Mouse (Mus musculus): ENCODE measurements around the gene Rbm10. TPM values are rescaled to one million over a fixed set of nuclear protein-coding genes. Genes with fewer than 3 reads are reported as not detected.

Gene Rbm10
- polyA plus RNA-seq, 1 experiment, result 41.4 TPM

DNA sequence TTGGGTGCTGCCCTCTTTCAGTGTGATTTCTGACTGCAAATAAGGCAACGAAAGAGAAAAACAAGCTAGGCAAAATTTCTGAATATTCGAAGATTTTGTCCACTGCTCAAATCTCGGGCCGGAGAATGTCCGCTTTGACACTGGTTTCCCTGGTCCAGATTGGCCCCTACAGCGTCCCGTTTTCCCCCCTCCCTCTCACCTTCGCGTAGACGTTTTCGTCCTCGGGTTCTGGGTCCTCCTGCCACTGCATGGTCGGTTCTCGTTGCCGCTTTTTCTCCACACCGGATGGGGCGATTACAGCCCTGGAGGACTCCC, 485 bp upstream of the Rbm10 start:
- peak overlapping the region; percentile 92 for H3K4me3 ChIP-seq (ENCODE audit: low read depth, low read length)
- no peaks in the 10 kb centered on the region for H3K9me3 ChIP-seq (replicated peaks; ENCODE audit: control insufficient read depth, insufficient read depth, low read length, poor library complexity, severe bottlenecking)
- peaks cover 9% of the 10 kb centered on the region for H3K36me3 ChIP-seq (ENCODE audit: control insufficient read depth, insufficient read depth, low read length, poor library complexity, severe bottlenecking)
- no peak overlapping the region for H3K27ac ChIP-seq (ENCODE audit: insufficient read depth, low read length)
- no peaks in the 10 kb centered on the region for H3K4me1 ChIP-seq (ENCODE audit: control insufficient read depth, insufficient read depth, low read length)
- no peaks in the 10 kb centered on the region for H3K27me3 ChIP-seq (ENCODE audit: control insufficient read depth, insufficient read depth, low read length, poor library complexity, severe bottlenecking)
- TF ChIP-seq EP300 (IDR thresholded peaks at IDR 0.05; ENCODE audit: insufficient read depth, low read depth, low read length) (no peak), CTCF (IDR thresholded peaks at IDR 0.05; ENCODE audit: low read depth, low read length) (no peak), POLR2A (IDR thresholded peaks at IDR 0.05; ENCODE audit: insufficient read depth, low read length) (no peak)
- H3K9ac ChIP-seq (ENCODE audit: low read depth, poor library complexity, severe bottlenecking), result peak overlapping the region; percentile 99

DNA sequence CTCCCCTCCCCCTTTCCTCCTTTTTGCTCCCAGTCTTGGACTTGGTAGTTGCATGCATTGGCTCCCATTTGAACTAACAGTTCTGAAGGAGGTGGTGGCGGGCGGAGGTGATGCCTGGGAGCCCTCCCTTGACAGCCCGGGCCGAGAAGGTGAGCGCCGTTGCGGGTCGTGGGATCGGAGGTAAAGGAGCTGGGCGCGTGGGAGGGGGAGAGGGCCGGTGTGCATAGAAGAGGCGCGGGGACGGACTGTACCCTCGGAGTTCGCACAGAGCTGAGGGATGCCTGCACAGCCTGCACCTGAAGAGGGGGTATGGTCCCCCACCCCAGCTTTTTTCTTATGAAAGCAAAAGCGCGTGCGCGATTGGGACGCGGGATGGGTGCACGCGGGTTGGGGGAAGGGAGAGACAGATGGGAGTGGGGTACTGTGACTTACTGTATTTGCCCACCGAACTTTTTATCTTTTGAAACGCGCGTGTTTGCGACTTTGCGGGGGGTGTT, 648 bp downstream of the Rbm10 start:
- no peaks in the 10 kb centered on the region for H3K4me1 ChIP-seq (ENCODE audit: control insufficient read depth, insufficient read depth, low read length)
- TF ChIP-seq CTCF (IDR thresholded peaks at IDR 0.05; ENCODE audit: low read depth, low read length), result no peak
- TF ChIP-seq EP300 (IDR thresholded peaks at IDR 0.05; ENCODE audit: insufficient read depth, low read depth, low read length), result no peak
- no peak for TF ChIP-seq POLR2A (IDR thresholded peaks at IDR 0.05; ENCODE audit: insufficient read depth, low read length)
- H3K27ac ChIP-seq (ENCODE audit: insufficient read depth, low read length), result peak overlapping the region; percentile 81
- no peaks in the 10 kb centered on the region for H3K27me3 ChIP-seq (ENCODE audit: control insufficient read depth, insufficient read depth, low read length, poor library complexity, severe bottlenecking)
- peak overlapping the region; percentile 99 for H3K9ac ChIP-seq (ENCODE audit: low read depth, poor library complexity, severe bottlenecking)
- H3K4me3 ChIP-seq (ENCODE audit: low read depth, low read length), result peak overlapping the region; percentile 99
- H3K36me3 ChIP-seq (ENCODE audit: control insufficient read depth, insufficient read depth, low read length, poor library complexity, severe bottlenecking), result peaks cover 9% of the 10 kb centered on the region
- H3K9me3 ChIP-seq (replicated peaks; ENCODE audit: control insufficient read depth, insufficient read depth, low read length, poor library complexity, severe bottlenecking), result no peaks in the 10 kb centered on the region

DNA sequence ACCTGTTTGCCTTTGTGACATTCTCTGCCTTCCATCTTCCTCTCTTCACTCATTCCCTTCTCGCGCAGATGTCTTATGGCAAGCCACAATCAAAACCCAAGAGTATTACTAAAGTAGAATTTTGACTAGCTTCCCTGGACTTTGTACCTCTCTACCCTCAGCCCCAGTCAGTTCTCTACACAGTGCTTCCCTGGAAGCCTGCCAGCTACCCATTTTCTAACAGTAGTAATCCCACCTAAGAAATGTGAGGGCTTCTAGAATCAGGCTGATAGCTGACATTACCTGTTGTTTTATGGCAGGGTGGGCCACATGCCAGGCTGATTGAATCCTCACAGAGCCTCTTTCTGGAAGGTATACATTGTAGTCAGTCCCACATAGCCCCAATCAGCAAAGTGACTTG, 20.8 kb downstream of the Rbm10 start:
- Histone ChIP-seq H3K27me3 (ENCODE audit: control insufficient read depth, insufficient read depth, low read length, poor library complexity, severe bottlenecking) (no peaks in the 10 kb centered on the region), H3K9ac (ENCODE audit: low read depth, poor library complexity, severe bottlenecking) (no peak overlapping the region), H3K9me3 (replicated peaks; ENCODE audit: control insufficient read depth, insufficient read depth, low read length, poor library complexity, severe bottlenecking) (no peaks in the 10 kb centered on the region), H3K36me3 (ENCODE audit: control insufficient read depth, insufficient read depth, low read length, poor library complexity, severe bottlenecking) (peaks cover 21% of the 10 kb centered on the region), H3K4me1 (ENCODE audit: control insufficient read depth, insufficient read depth, low read length) (no peaks in the 10 kb centered on the region), H3K4me3 (ENCODE audit: low read depth, low read length) (no peak overlapping the region), H3K27ac (ENCODE audit: insufficient read depth, low read length) (no peak overlapping the region)
- TF ChIP-seq EP300 (IDR thresholded peaks at IDR 0.05; ENCODE audit: insufficient read depth, low read depth, low read length) (no peak), CTCF (IDR thresholded peaks at IDR 0.05; ENCODE audit: low read depth, low read length) (no peak), POLR2A (IDR thresholded peaks at IDR 0.05; ENCODE audit: insufficient read depth, low read length) (no peak)

DNA sequence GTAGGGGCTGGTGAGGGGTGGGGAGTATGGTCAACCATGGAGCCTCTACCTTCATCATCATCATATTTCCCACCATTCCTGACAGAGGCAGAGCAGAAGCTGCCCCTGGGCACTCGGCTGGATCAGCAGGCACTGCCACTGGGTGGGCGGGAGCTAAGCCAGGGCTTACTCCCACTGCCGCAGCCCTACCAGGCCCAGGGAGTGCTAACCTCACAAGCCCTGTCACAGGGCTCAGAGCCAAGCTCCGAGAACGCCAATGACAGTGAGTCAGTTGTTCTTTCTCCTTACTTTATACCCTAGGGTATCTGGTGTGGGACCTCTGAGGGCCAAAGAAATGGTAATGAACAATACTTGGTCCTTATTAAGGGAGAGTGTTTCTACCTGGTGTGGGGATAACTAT, 27.5 kb downstream of the Rbm10 start:
- no peak overlapping the region for H3K4me3 ChIP-seq (ENCODE audit: low read depth, low read length)
- no peak overlapping the region for H3K9ac ChIP-seq (ENCODE audit: low read depth, poor library complexity, severe bottlenecking)
- H3K27ac ChIP-seq (ENCODE audit: insufficient read depth, low read length), result no peak overlapping the region
- no peaks in the 10 kb centered on the region for H3K27me3 ChIP-seq (ENCODE audit: control insufficient read depth, insufficient read depth, low read length, poor library complexity, severe bottlenecking)
- peaks cover 39% of the 10 kb centered on the region for H3K36me3 ChIP-seq (ENCODE audit: control insufficient read depth, insufficient read depth, low read length, poor library complexity, severe bottlenecking)
- no peaks in the 10 kb centered on the region for H3K9me3 ChIP-seq (replicated peaks; ENCODE audit: control insufficient read depth, insufficient read depth, low read length, poor library complexity, severe bottlenecking)
- no peaks in the 10 kb centered on the region for H3K4me1 ChIP-seq (ENCODE audit: control insufficient read depth, insufficient read depth, low read length)
- TF ChIP-seq POLR2A (IDR thresholded peaks at IDR 0.05; ENCODE audit: insufficient read depth, low read length) (no peak), CTCF (IDR thresholded peaks at IDR 0.05; ENCODE audit: low read depth, low read length) (no peak), EP300 (IDR thresholded peaks at IDR 0.05; ENCODE audit: insufficient read depth, low read depth, low read length) (no peak)

GRCm38 (mm10) chrX:20657593-20657992, 40.3 kb downstream of the Rbm10 start:
- no peaks in the 10 kb centered on the region for H3K9me3 ChIP-seq (replicated peaks; ENCODE audit: control insufficient read depth, insufficient read depth, low read length, poor library complexity, severe bottlenecking)
- no peaks in the 10 kb centered on the region for H3K27me3 ChIP-seq (ENCODE audit: control insufficient read depth, insufficient read depth, low read length, poor library complexity, severe bottlenecking)
- no peaks in the 10 kb centered on the region for H3K36me3 ChIP-seq (ENCODE audit: control insufficient read depth, insufficient read depth, low read length, poor library complexity, severe bottlenecking)
- H3K4me1 ChIP-seq (ENCODE audit: control insufficient read depth, insufficient read depth, low read length), result no peaks in the 10 kb centered on the region
- H3K27ac ChIP-seq (ENCODE audit: insufficient read depth, low read length), result no peak overlapping the region
- H3K9ac ChIP-seq (ENCODE audit: low read depth, poor library complexity, severe bottlenecking), result no peak overlapping the region
- H3K4me3 ChIP-seq (ENCODE audit: low read depth, low read length), result peak overlapping the region; percentile 60
- TF ChIP-seq CTCF (IDR thresholded peaks at IDR 0.05; ENCODE audit: low read depth, low read length) (no peak), POLR2A (IDR thresholded peaks at IDR 0.05; ENCODE audit: insufficient read depth, low read length) (no peak), EP300 (IDR thresholded peaks at IDR 0.05; ENCODE audit: insufficient read depth, low read depth, low read length) (no peak)

DNA sequence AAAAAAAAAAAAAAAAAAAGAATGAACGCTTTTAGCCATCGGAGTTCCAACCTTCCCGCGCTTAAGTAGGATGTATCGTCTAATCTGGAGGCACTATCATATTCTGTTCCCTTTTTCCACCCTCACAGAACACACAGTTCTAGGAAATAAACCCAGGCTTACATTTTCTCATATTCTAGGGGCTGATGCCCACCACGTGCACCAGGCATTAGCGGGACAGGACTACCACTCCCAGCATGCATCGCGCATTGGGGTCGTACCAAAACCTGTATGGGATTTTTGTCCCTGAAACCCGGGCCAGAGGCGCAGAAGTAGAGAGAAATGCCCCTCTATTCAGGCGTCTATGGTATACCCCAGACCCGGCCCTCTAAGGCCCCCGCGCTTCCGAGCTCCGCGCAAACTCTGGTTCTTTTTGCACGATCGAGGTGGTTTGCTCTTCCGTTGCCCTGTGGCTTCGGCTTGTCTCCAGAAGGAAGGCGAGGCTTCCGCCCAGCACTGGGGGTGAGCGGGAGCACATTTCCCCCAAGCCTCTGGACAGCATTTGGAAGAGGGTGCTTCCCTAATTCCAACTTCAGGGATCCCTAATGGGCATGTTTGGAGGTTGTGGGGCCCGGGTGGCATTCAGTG, 40.8 kb downstream of the Rbm10 start, which contains the start of gene Uba1:
Gene Uba1 (plus strand): TSS at position 301 of the 627 bp plus-strand sequence.
- H3K27me3 ChIP-seq (ENCODE audit: control insufficient read depth, insufficient read depth, low read length, poor library complexity, severe bottlenecking), result no peaks in the 10 kb centered on the region
- H3K9me3 ChIP-seq (replicated peaks; ENCODE audit: control insufficient read depth, insufficient read depth, low read length, poor library complexity, severe bottlenecking), result no peaks in the 10 kb centered on the region
- peak within 1 kb of the TSS; percentile 81 for H3K4me3 ChIP-seq (ENCODE audit: low read depth, low read length)
- no peaks in the 10 kb centered on the region for H3K36me3 ChIP-seq (ENCODE audit: control insufficient read depth, insufficient read depth, low read length, poor library complexity, severe bottlenecking)
- peak within 1 kb of the TSS; percentile 29; the same call in 1 of the 2 replicates for H3K27ac ChIP-seq (ENCODE audit: insufficient read depth, low read length)
- peak within 1 kb of the TSS; percentile 60 for H3K9ac ChIP-seq (ENCODE audit: low read depth, poor library complexity, severe bottlenecking)
- H3K4me1 ChIP-seq (ENCODE audit: control insufficient read depth, insufficient read depth, low read length), result no peaks in the 10 kb centered on the region
- peak; percentile 60 for TF ChIP-seq POLR2A (IDR thresholded peaks at IDR 0.05; ENCODE audit: insufficient read depth, low read length)
- TF ChIP-seq CTCF (IDR thresholded peaks at IDR 0.05; ENCODE audit: low read depth, low read length), result no peak

Data from ES-Bruce4 (cell line).